Mouse (Mus musculus) heart, postnatal 0 days (tissue): ENCODE measurements around the gene Kat5. TPM values are rescaled to one million over a fixed set of nuclear protein-coding genes. Genes with fewer than 3 reads are reported as not detected.
A peak's percentile ranks its signal among the peaks of the same experiment; 100 is the strongest.

Source experiments
- ATAC-seq: fragments of 200-750 bp; cut with Nextera tagmentation; 2 replicates; pipeline ENCODE4 v1.8.0; 2017; ENCODE audit warnings: low read depth, moderate number of reproducible peaks, moderate library complexity; ENCODE audit not compliant: insufficient read depth
- DNase-seq: peaks from one replicate; pipeline ENCODE4 v3.0.0-alpha.2; 2016; ENCODE audit warnings: low spot score
- H3K27ac ChIP-seq: fragments of 300-500 bp; sonication (generic); 2 replicates; pipeline ENCODE4 v1.5.1; 2014; ENCODE audit warnings: low read depth, mild to moderate bottlenecking
- H3K27me3 ChIP-seq: fragments of 300-500 bp; sonication (generic); 2 replicates; pipeline ENCODE4 v1.6.1; 2014; ENCODE audit warnings: low read length, mixed read lengths; ENCODE audit not compliant: control insufficient read depth, insufficient read depth
- H3K36me3 ChIP-seq: fragments of 300-500 bp; sonication (generic); replicated peaks from 2 replicates; pipeline ENCODE4 v1.6.1; 2014; ENCODE audit warnings: low read length, mixed read lengths; ENCODE audit not compliant: control insufficient read depth, insufficient read depth
- H3K4me1 ChIP-seq: fragments of 300-500 bp; sonication (generic); 2 replicates; pipeline ENCODE4 v1.6.1; 2014; ENCODE audit warnings: antibody characterized with exemption; ENCODE audit not compliant: control insufficient read depth, insufficient read depth
- H3K4me2 ChIP-seq: fragments of 300-500 bp; sonication (generic); 2 replicates; pipeline ENCODE4 v1.6.1; 2014; ENCODE audit warnings: low read depth, mild to moderate bottlenecking, low read length, moderate library complexity
- H3K4me3 ChIP-seq: fragments of 300-500 bp; sonication (generic); 2 replicates; pipeline ENCODE4 v1.5.1; 2014; ENCODE audit warnings: low read depth, low read length
- H3K9ac ChIP-seq: fragments of 300-500 bp; sonication (generic); replicated peaks from 2 replicates; pipeline ENCODE4 v1.6.1; 2014; ENCODE audit warnings: low read depth, low read length, mixed read lengths
- H3K9me3 ChIP-seq: fragments of 300-500 bp; sonication (generic); replicated peaks from 2 replicates; pipeline ENCODE4 v1.6.1; 2016; ENCODE audit warnings: low read length; ENCODE audit not compliant: control insufficient read depth
- CTCF ChIP-seq: IDR thresholded peaks from 2 replicates; pipeline ENCODE4 v1.5.1; 2016; ENCODE audit warnings: antibody characterized with exemption, control low read depth, low read depth
- EP300 ChIP-seq: IDR thresholded peaks from 2 replicates; pipeline ENCODE4 v1.6.1; 2016; ENCODE audit warnings: antibody characterized with exemption, low read depth
- WGBS: fragments of 180-500 bp; shearing (Covaris S2); extraction: QIAGEN DNeasy Blood & Tissue Kit; methylation state at CpG from one replicate; pipeline ENCODE4 v1.1.7; 2014; 5-methylcytosine and 5-hydroxymethylcytosine counted together
- polyA plus RNA-seq: library from polyadenylated mRNA; unstranded; fragments of >200 nt; fragmentation: Nextera tagmentation; extraction: Ambion mirVana; gene quantifications from 2 replicates; pipeline ENCODE4 v1.2.1, GENCODE M21; 2015
- total RNA-seq: library from RNA; depleted of rRNA; stranded (reverse); fragments of >200 nt; gene quantifications from 2 replicates; pipeline ENCODE4 v1.2.3, GENCODE M21; 2014; ENCODE audit warnings: low replicate concordance

The Kat5 gene
- total and polyA plus RNA-seq, 2 experiments from 2014 or later, result 27.0 to 164 TPM

DNA sequence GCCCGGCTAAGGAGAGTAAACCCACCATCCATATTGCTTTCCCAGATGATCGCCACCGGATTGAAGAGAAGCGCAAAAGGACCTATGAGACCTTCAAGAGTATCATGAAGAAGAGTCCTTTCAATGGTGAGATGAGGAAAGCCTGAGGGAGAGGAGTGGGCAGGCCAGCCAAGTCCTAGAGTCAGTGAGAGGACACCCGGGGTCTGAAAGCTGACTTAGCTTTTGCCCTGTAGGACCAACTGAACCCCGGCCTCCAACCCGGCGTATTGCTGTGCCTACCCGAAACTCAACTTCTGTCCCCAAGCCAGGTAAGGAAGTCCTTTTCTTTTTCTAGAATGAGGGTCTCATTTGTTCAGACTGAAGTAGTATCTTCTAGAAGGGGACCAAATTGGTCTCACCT is 35.2 kb upstream of the Kat5 start:
- WGBS, result 96% methylated on average over 9 of the region's 9 CpGs
- H3K9ac ChIP-seq, result no peak overlapping the region

DNA sequence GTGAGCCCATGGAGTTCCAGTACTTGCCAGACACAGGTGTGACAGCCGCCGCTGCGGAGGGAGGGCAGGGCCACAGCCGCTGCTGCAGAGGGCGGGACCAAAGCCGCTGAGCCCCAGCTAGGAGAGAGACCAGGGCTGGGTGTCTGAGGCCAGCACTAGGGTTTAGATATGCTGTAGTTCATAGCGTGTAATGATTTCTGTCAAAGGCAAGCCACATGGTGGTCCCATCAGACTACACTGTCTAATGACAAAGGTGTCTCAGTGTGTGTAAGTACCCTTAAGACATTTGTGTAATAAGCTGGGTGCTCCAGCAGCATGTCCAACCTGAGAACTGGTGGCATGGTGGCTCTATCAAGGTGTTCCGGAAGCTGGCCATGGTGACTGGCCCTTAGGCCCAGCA is 31.6 kb upstream of the Kat5 start:
- Histone ChIP-seq H3K27ac (no peak overlapping the region), H3K9me3 (no peaks in the 10 kb centered on the region)
- WGBS, result 83% methylated on average over 8 of the region's 8 CpGs

More for the DNA sequence above, 35.2 kb upstream of the Kat5 start:
- H3K4me1 ChIP-seq, result peaks cover 8% of the 10 kb centered on the region; the same call in 1 of the 2 replicates
- H3K36me3 ChIP-seq, result peaks cover 75% of the 10 kb centered on the region
- H3K9me3 ChIP-seq, result no peaks in the 10 kb centered on the region
- TF ChIP-seq CTCF (no peak), EP300 (no peak)
- H3K27me3 ChIP-seq, result no peaks in the 10 kb centered on the region
- ATAC-seq (no peak), DNase-seq (no peak)
- no peak overlapping the region for H3K4me3 ChIP-seq
- no peak overlapping the region for H3K27ac ChIP-seq
- H3K4me2 ChIP-seq, result no peak overlapping the region

DNA sequence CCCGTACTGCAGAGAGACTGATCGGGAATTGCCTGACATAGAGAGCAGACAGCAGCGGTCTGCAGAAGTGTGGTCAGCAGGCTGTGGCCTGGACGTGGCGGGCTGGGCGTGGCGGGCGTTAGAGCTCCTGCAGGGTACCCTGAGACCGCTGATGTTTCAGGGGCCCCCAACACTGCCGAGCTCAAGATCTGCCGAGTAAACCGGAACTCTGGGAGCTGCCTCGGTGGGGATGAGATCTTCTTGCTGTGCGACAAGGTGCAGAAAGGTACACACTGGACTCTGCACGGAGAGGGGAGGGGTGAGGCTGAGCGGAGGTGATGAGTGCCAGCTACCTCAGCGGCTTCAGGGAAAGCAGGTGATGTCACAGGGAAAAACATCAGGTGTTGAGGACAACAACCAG is 31.0 kb upstream of the Kat5 start:
- Histone ChIP-seq H3K4me2 (no peak overlapping the region), H3K4me3 (no peak overlapping the region), H3K36me3 (peaks cover 63% of the 10 kb centered on the region), H3K27me3 (no peaks in the 10 kb centered on the region), H3K4me1 (peaks cover 16% of the 10 kb centered on the region), H3K27ac (no peak overlapping the region), H3K9ac (no peak overlapping the region), H3K9me3 (no peaks in the 10 kb centered on the region)
- 85% methylated on average over 17 of the region's 17 CpGs for WGBS
- no peak for ATAC-seq
- no peak for DNase-seq
- TF ChIP-seq EP300 (no peak), CTCF (no peak)

More for the DNA sequence above, 31.6 kb upstream of the Kat5 start:
- TF ChIP-seq CTCF (no peak), EP300 (no peak)
- Histone ChIP-seq H3K9ac (no peak overlapping the region), H3K4me3 (no peak overlapping the region), H3K36me3 (peaks cover 69% of the 10 kb centered on the region), H3K4me2 (no peak overlapping the region), H3K4me1 (peaks cover 11% of the 10 kb centered on the region), H3K27me3 (no peaks in the 10 kb centered on the region)
- DNase-seq (no peak), ATAC-seq (no peak)

DNA sequence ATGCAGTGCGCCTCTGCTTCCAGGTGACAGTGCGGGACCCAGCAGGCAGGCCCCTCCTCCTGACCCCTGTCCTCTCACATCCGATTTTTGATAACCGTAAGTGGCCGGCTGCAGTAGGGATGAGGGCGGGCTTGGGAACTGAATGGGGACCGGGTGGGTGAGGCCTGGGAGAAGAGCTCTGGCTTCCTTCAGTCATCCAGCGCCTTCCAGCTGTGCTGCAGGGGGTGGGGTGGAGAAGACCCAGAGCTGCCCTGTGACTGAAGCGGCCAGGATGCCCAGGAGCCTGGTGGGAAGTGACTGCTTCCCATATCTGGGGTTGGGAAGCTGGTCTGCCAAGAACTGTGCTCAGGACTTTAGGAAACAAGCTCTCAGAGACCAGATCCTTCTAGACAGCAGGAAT is 30.3 kb upstream of the Kat5 start:
- DNase-seq (peak; percentile 27), ATAC-seq (no peak)
- 29% methylated on average over 9 of the region's 9 CpGs for WGBS
- Histone ChIP-seq H3K36me3 (peaks cover 56% of the 10 kb centered on the region), H3K4me1 (peaks cover 16% of the 10 kb centered on the region), H3K9ac (no peak overlapping the region), H3K4me2 (no peak overlapping the region), H3K27ac (no peak overlapping the region), H3K9me3 (no peaks in the 10 kb centered on the region), H3K27me3 (no peaks in the 10 kb centered on the region), H3K4me3 (no peak overlapping the region)
- TF ChIP-seq CTCF, result no peak
- no peak for TF ChIP-seq EP300

DNA sequence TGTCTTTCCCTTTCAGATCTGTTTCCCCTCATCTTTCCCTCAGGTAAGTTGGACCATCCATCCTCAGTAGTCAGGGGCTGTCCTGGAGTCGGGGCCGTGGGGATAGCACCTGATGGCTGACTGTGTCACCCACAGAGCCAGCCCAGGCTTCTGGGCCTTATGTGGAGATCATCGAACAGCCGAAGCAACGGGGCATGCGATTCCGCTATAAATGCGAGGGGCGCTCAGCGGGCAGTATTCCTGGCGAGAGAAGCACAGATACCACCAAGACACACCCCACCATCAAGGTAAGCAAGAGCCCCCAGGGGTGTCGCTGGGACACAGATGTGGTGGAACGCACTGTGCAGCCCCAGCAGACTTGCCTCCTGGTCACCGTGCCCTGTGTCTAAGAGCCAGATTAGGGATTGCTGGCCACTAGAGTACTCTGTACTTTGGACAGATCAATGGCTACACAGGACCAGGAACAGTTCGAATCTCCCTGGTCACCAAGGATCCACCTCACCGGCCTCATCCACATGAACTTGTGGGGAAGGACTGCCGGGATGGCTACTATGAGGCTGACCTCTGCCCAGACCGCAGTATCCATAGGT is 28.5 kb upstream of the Kat5 start:
- H3K4me1 ChIP-seq, result peaks cover 16% of the 10 kb centered on the region
- H3K27ac ChIP-seq, result peak overlapping the region; percentile 95; the same call in 1 of the 2 replicates
- no peak for ATAC-seq
- H3K27me3 ChIP-seq, result no peaks in the 10 kb centered on the region
- peak overlapping the region; percentile 70 for H3K4me3 ChIP-seq
- peak overlapping the region; percentile 86 for H3K9ac ChIP-seq
- H3K9me3 ChIP-seq, result no peaks in the 10 kb centered on the region
- WGBS, result 90% methylated on average over 18 of the region's 18 CpGs
- no peak for DNase-seq
- TF ChIP-seq EP300, result no peak
- TF ChIP-seq CTCF, result no peak
- peak overlapping the region; percentile 69 for H3K4me2 ChIP-seq
- H3K36me3 ChIP-seq, result peaks cover 41% of the 10 kb centered on the region
